Mouse (Mus musculus) intestine, embryonic 14.5 days (tissue): ENCODE measurements around the gene Myoc. TPM values are rescaled to one million over a fixed set of nuclear protein-coding genes. Genes with fewer than 3 reads are reported as not detected.

Experiments
- ATAC-seq: fragments of 200-750 bp; cut with Nextera tagmentation; replicated peaks from 2 replicates; pipeline ENCODE4 v1.8.0; 2017; ENCODE audit warnings: low read depth, moderate number of reproducible peaks, moderate TSS enrichment, moderate library complexity; ENCODE audit not compliant: low FRiP score, low TSS enrichment
- DNase-seq: peaks from one replicate; pipeline ENCODE4 v3.0.0-alpha.2; 2018; ENCODE audit warnings: low spot score
- H3K27ac ChIP-seq: fragments of 300-500 bp; sonication (generic); 2 replicates; pipeline ENCODE4 v1.5.1; 2014; ENCODE audit warnings: low read depth, mild to moderate bottlenecking, control low read depth
- H3K27me3 ChIP-seq: fragments of 300-500 bp; sonication (generic); replicated peaks from 2 replicates; pipeline ENCODE4 v1.6.1; 2014; ENCODE audit warnings: low read length, control low read depth; ENCODE audit not compliant: control insufficient read depth, insufficient read depth
- H3K36me3 ChIP-seq: fragments of 300-500 bp; sonication (generic); 2 replicates; pipeline ENCODE4 v1.6.1; 2014; ENCODE audit warnings: low read length, control low read depth; ENCODE audit not compliant: control insufficient read depth, insufficient read depth
- H3K4me1 ChIP-seq: fragments of 300-500 bp; sonication (generic); replicated peaks from 2 replicates; pipeline ENCODE4 v1.6.1; 2014; ENCODE audit warnings: low read length, control low read depth, mixed read lengths; ENCODE audit not compliant: control insufficient read depth, insufficient read depth
- H3K4me2 ChIP-seq: fragments of 300-500 bp; sonication (generic); 2 replicates; pipeline ENCODE4 v1.6.1; 2014; ENCODE audit warnings: low read length
- H3K4me3 ChIP-seq: fragments of 300-500 bp; sonication (generic); 2 replicates; pipeline ENCODE4 v1.5.1; 2014; ENCODE audit warnings: low read depth, low read length, control low read depth, mixed read lengths
- H3K9ac ChIP-seq: fragments of 300-500 bp; sonication (generic); 2 replicates; pipeline ENCODE4 v1.6.1; 2014; ENCODE audit warnings: mild to moderate bottlenecking, low read length
- H3K9me3 ChIP-seq: fragments of 300-500 bp; sonication (generic); 2 replicates; pipeline ENCODE4 v1.6.1; 2016; ENCODE audit warnings: low read length, control low read depth; ENCODE audit not compliant: control insufficient read depth
- WGBS: fragments of 180-500 bp; shearing (Covaris S2); extraction: QIAGEN DNeasy Blood & Tissue Kit; methylation state at CpG from one replicate; pipeline ENCODE4 v1.1.7; 2014; 5-methylcytosine and 5-hydroxymethylcytosine counted together
- microRNA-seq: library from miRNA; unstranded; fragments of <30 nt; microRNA quantifications from one replicate; pipeline ENCODE4, GENCODE M21; 2016
- polyA plus RNA-seq: library from polyadenylated mRNA; unstranded; fragments of >200 nt; fragmentation: Nextera tagmentation; extraction: Ambion mirVana; gene quantifications from 2 replicates; pipeline ENCODE4 v1.2.1, GENCODE M21; 2014

The Myoc gene
- polyA plus RNA-seq, 1 experiment from 2014 or later = not detected

GRCm38 (mm10) chr1:162664826-162665475 lies 26.0 kb downstream of the Myoc start:
- 12% methylated on average over 10 of the region's 10 CpGs for WGBS
- Histone ChIP-seq H3K4me3 (no peak overlapping the region; the same call in 1 of the 2 replicates), H3K9ac (no peak overlapping the region), H3K36me3 (0 out of 2 replicates have a peak, but pooled peaks cover 6% of the 10 kb centered on the region), H3K27ac (no peak overlapping the region), H3K9me3 (no peaks in the 10 kb centered on the region), H3K27me3 (no peaks in the 10 kb centered on the region), H3K4me1 (peaks cover 3% of the 10 kb centered on the region; the same call in 1 of the 2 replicates), H3K4me2 (peak overlapping the region; percentile 68; the same call in 1 of the 2 replicates)
- DNase-seq (peak; percentile 79), ATAC-seq (peak; percentile 96)

DNA sequence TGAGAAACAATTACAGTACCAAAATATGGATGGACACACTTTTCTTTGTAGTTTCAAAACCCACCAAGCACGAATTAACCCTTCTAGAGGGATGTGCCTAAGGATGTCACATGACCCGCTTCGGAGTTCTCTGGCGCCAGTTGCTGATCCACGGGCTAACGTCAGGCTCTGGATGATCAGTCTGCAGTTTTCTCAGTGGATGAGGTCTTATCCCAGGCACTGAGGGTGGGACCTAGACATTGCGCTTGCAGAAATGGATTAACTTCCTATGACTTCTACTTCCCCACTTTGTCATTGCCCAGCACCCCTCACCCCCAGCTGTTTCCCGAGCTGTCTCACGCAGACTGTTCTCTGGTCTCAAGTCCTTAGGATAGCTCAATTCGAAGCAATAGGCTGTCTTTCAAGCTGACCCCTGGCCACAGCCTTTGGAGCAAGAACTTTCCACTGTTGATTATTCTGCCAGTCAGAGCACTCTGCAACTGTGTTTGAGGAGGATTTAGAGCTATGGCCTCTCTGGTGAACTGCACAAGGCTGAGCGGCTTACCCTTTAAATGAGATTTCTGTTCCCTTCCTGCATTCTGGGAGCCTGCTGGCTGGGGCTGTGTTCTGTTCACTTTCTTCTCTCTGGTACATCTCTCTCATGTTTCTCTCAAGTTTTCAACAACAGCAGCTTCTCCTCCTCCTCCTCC lies 26.7 kb downstream of the Myoc start:
- Histone ChIP-seq H3K4me2 (peak overlapping the region; percentile 68), H3K36me3 (peaks cover 12% of the 10 kb centered on the region), H3K4me1 (peaks cover 3% of the 10 kb centered on the region; the same call in 1 of the 2 replicates), H3K9me3 (no peaks in the 10 kb centered on the region), H3K27me3 (no peaks in the 10 kb centered on the region), H3K4me3 (peak overlapping the region; percentile 30), H3K9ac (peak overlapping the region; percentile 25; the same call in 1 of the 2 replicates), H3K27ac (no peak overlapping the region)
- DNase-seq = peak; percentile 68
- ATAC-seq = peak; percentile 89
- 3% methylated on average over 11 of the region's 11 CpGs for WGBS

DNA sequence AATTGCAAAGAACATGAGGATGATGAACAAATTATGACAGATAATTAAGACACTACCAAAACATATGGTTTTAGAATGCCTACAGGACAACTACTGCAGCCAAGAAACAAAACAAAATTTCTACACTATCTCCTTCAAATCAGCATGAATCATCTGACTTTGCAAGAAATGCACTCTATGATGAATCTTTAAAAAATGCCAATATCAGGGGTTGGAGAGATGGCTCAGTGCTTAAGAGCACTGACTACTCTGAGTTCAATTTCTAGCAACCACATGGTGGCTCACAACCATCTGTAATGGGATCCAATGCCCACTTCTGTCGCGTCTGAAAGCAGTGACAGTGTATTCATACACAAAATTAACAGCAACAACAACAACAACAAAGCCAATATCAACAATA lies 54.8 kb downstream of the Myoc start:
- Histone ChIP-seq H3K36me3 (peaks cover 92% of the 10 kb centered on the region), H3K27me3 (no peaks in the 10 kb centered on the region), H3K27ac (no peak overlapping the region), H3K9me3 (no peaks in the 10 kb centered on the region), H3K4me2 (no peak overlapping the region), H3K9ac (no peak overlapping the region), H3K4me1 (no peaks in the 10 kb centered on the region), H3K4me3 (no peak overlapping the region)
- DNase-seq (no peak), ATAC-seq (no peak)
- 91% methylated on average over 2 of the region's 2 CpGs for WGBS

DNA sequence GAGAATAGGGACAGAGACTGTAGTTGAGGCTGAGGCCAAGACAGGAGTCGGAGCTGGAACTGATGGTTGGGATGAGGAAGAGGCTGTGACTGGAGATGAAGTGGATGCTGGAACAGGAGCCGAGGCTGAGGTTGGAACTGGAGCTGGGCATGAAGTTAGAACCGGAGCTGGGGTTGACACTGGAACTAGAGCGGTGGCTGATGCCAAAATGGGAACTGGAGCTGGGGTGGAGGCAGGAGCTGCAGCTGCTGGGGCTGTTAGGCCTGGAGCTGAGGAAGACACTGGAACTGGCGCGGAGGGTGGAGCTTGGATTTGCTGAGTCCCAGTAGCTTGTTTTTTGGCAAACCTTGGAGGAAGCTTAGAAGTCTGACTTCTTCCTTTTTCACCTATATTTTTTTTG lies 58.9 kb downstream of the Myoc start:
- Histone ChIP-seq H3K27ac (no peak overlapping the region), H3K9me3 (no peaks in the 10 kb centered on the region), H3K4me1 (no peaks in the 10 kb centered on the region), H3K9ac (no peak overlapping the region), H3K27me3 (no peaks in the 10 kb centered on the region), H3K36me3 (peaks cover 91% of the 10 kb centered on the region), H3K4me2 (no peak overlapping the region), H3K4me3 (no peak overlapping the region)
- no peak for DNase-seq
- ATAC-seq = no peak
- 96% methylated on average over 6 of the region's 6 CpGs for WGBS

Small RNA genes within 50 kb of the gene (microRNA-seq; reads per million reads assigned to microRNA genes)
- not detected for gene Gm27616

Other genes starting within 250 kb of the Myoc start
- gene Dnm3, start 161.1 kb upstream of the Myoc start, polyA plus RNA-seq = 6.9 and 7.9 TPM in 2 replicates
- gene Mettl13, start 90.6 kb upstream of the Myoc start, polyA plus RNA-seq = 16.6 and 18.1 TPM in 2 replicates
- gene Vamp4, start 68.6 kb upstream of the Myoc start, polyA plus RNA-seq = 49.2 and 53.3 TPM in 2 replicates
- not detected in 2 replicates for gene Myocos, start 19.1 kb downstream of the Myoc start, polyA plus RNA-seq
- gene Prrc2c, start 101.4 kb downstream of the Myoc start, polyA plus RNA-seq = 162 and 171 TPM in 2 replicates
- gene Fmo4, start 174.8 kb downstream of the Myoc start, polyA plus RNA-seq = 0.81 and 2.2 TPM in 2 replicates
- 12.4 and 15.2 TPM in 2 replicates for gene Fmo1, start 227.5 kb downstream of the Myoc start, polyA plus RNA-seq